Comparison of ENCODE assay signal across 8 mouse cellular contexts in genomic region chr17:8283526-8284253, GRCm38 (mm10). TPM values are rescaled to one million over a fixed set of nuclear protein-coding genes. Genes with fewer than 3 reads are reported as not detected.
DNase-seq lines count a peak whose midpoint lies in the region; ATAC-seq lines count a peak whose summit lies in the region.

No protein-coding gene starts in this region.

- WGBS in hindbrain, embryonic 16.5 days: under 1% methylated on average over 73 of the region's 77 CpGs
- under 1% methylated on average over 77 of the region's 77 CpGs for WGBS in macrophage (ENCODE audit: missing documents)

- H3K27me3 ChIP-seq in hindbrain, embryonic 16.5 days (replicated peaks; ENCODE audit: control insufficient read depth, insufficient read depth, low read length): no peaks in the 10 kb centered on the region

- H3K27ac ChIP-seq in hindbrain, embryonic 16.5 days (ENCODE audit: low read depth, low read length): peak overlapping the region; percentile 97
- H3K27ac ChIP-seq in macrophage: peak overlapping the region; percentile 89

- H3K36me3 ChIP-seq in hindbrain, embryonic 16.5 days (ENCODE audit: control insufficient read depth, insufficient read depth, low read length): 0 out of 2 replicates have a peak, but pooled peaks cover 2% of the 10 kb centered on the region
- no peaks in the 10 kb centered on the region for H3K36me3 ChIP-seq in macrophage (ENCODE audit: inconsistent target)

- peak overlapping the region; percentile 83 for H3K4me3 ChIP-seq in hindbrain, embryonic 16.5 days (ENCODE audit: low read length)
- H3K4me3 ChIP-seq in macrophage (ENCODE audit: inconsistent target): peak overlapping the region; percentile 88

- H3K4me1 ChIP-seq in hindbrain, embryonic 16.5 days (ENCODE audit: control insufficient read depth, insufficient read depth, low read depth, low read length): peaks cover 11% of the 10 kb centered on the region

- peak overlapping the region; percentile 84 for H3K4me2 ChIP-seq in hindbrain, embryonic 16.5 days (ENCODE audit: low read length)

- peak; percentile 95 for DNase-seq in R1 (ENCODE audit: low read depth, low spot score)
- DNase-seq in cerebellum, postnatal 25 days: peak; percentile 98
- DNase-seq in frontal cortex, postnatal 36 days (ENCODE audit: low spot score in 2 of 2): peak; percentile 93 to 97
- DNase-seq in left cerebral cortex, adult 18-20 months (ENCODE audit: low spot score in 2 of 2): peak; percentile 91 to 96
- peak; percentile 97 for DNase-seq in right cerebral cortex, adult 18-20 months
- DNase-seq in urinary bladder, postnatal 10 days (ENCODE audit: low spot score): peak; percentile 89

- no peaks in the 10 kb centered on the region for H3K9me3 ChIP-seq in hindbrain, embryonic 16.5 days (ENCODE audit: control insufficient read depth, low read length)

- H3K9ac ChIP-seq in hindbrain, embryonic 16.5 days (ENCODE audit: low read depth, low read length): peak overlapping the region; percentile 89

- peak; percentile 98 for ATAC-seq in hindbrain, embryonic 16.5 days

- H3K79me2 ChIP-seq in macrophage (ENCODE audit: inconsistent target): peaks cover 49% of the 10 kb centered on the region

RNA-seq across cellular contexts. Expression of gene Mpc1, which starts 1.0 kb away (rescaled TPM):
- polyA plus RNA-seq in hindbrain, embryonic 16.5 days (2015; fragmentation: Nextera tagmentation; extraction: Ambion mirVana): 389 and 473 TPM in 2 replicates
- total RNA-seq in left cerebral cortex, adult 18-20 months (2021): 100 to 1,000 TPM; 161 to 169 TPM
- 100 to 1,000 TPM in 17 of 26 experiments, 10 to 100 TPM in 9; 68.7 to 196 (median 122) TPM for total RNA-seq in macrophage (2018; cell fraction: chromatin; rRNA removed)
- 100 to 1,000 TPM; 118 to 359 (median 240) TPM for total RNA-seq in macrophage (2018; cell fraction: cytosol; rRNA removed)
- total RNA-seq in macrophage (2018; cell fraction: nucleus; rRNA removed): 100 to 1,000 TPM in 17 of 26 experiments, 10 to 100 TPM in 9; 59.0 to 187 (median 136) TPM
- 257 to 456 TPM (median 376 TPM) in 3 replicates for polyA plus RNA-seq in macrophage (2018)

RNA-seq across cellular contexts. Expression of gene Sft2d1, which starts 27.2 kb away (rescaled TPM):
- polyA plus RNA-seq in hindbrain, embryonic 16.5 days (2015; fragmentation: Nextera tagmentation; extraction: Ambion mirVana): 172 and 184 TPM in 2 replicates
- 10 to 100 TPM; 62.1 to 63.8 TPM for total RNA-seq in left cerebral cortex, adult 18-20 months (2021)
- total RNA-seq in macrophage (2018; cell fraction: chromatin; rRNA removed): 100 to 1,000 TPM in 24 of 26 experiments, 10 to 100 TPM in 2; 85.4 to 358 (median 155) TPM
- total RNA-seq in macrophage (2018; cell fraction: cytosol; rRNA removed): 100 to 1,000 TPM in 16 of 26 experiments, 10 to 100 TPM in 10; 78.6 to 181 (median 113) TPM
- total RNA-seq in macrophage (2018; cell fraction: nucleus; rRNA removed): 100 to 1,000 TPM; 124 to 366 (median 179) TPM
- 85.8 to 210 TPM (median 182 TPM) in 3 replicates for polyA plus RNA-seq in macrophage (2018)

RNA-seq across cellular contexts. Expression of gene Ccr6, which starts 47.8 kb away (rescaled TPM):
- not detected in 2 replicates for polyA plus RNA-seq in hindbrain, embryonic 16.5 days (2015; fragmentation: Nextera tagmentation; extraction: Ambion mirVana)
- total RNA-seq in left cerebral cortex, adult 18-20 months (2021): under 1 TPM in 1 of 2 experiments, not detected in 1; 0.46 TPM
- total RNA-seq in macrophage (2018; cell fraction: chromatin; rRNA removed): not detected
- total RNA-seq in macrophage (2018; cell fraction: cytosol; rRNA removed): not detected
- total RNA-seq in macrophage (2018; cell fraction: nucleus; rRNA removed): not detected
- not detected in 3 replicates for polyA plus RNA-seq in macrophage (2018)

RNA-seq across cellular contexts. Expression of gene Prr18, which starts 53.6 kb away (rescaled TPM):
- 16.4 and 16.9 TPM in 2 replicates for polyA plus RNA-seq in hindbrain, embryonic 16.5 days (2015; fragmentation: Nextera tagmentation; extraction: Ambion mirVana)
- total RNA-seq in left cerebral cortex, adult 18-20 months (2021): 10 to 100 TPM; 14.0 to 17.9 TPM
- 1 to 10 TPM in 20 of 26 experiments, under 1 TPM in 5, not detected in 1; 0.43 to 3.8 (median 1.6) TPM for total RNA-seq in macrophage (2018; cell fraction: chromatin; rRNA removed)
- under 1 TPM; 0.04 to 0.32 (median 0.14) TPM for total RNA-seq in macrophage (2018; cell fraction: cytosol; rRNA removed)
- total RNA-seq in macrophage (2018; cell fraction: nucleus; rRNA removed): 1 to 10 TPM in 24 of 26 experiments, under 1 TPM in 2; 0.25 to 4.2 (median 1.4) TPM
- 0.10 to 0.25 TPM (median 0.14 TPM) in 3 replicates for polyA plus RNA-seq in macrophage (2018)

Comparison
In these comparisons a context has a peak if more than half of its experiments do, and no peak if none do; other contexts are left out.
1. Peak in every context shown above with its lines: DNase-seq, ATAC-seq, H3K4me3 ChIP-seq and H3K27ac ChIP-seq.